ENCODE assay signal across 8 mouse cellular contexts in the genomic region with DNA sequence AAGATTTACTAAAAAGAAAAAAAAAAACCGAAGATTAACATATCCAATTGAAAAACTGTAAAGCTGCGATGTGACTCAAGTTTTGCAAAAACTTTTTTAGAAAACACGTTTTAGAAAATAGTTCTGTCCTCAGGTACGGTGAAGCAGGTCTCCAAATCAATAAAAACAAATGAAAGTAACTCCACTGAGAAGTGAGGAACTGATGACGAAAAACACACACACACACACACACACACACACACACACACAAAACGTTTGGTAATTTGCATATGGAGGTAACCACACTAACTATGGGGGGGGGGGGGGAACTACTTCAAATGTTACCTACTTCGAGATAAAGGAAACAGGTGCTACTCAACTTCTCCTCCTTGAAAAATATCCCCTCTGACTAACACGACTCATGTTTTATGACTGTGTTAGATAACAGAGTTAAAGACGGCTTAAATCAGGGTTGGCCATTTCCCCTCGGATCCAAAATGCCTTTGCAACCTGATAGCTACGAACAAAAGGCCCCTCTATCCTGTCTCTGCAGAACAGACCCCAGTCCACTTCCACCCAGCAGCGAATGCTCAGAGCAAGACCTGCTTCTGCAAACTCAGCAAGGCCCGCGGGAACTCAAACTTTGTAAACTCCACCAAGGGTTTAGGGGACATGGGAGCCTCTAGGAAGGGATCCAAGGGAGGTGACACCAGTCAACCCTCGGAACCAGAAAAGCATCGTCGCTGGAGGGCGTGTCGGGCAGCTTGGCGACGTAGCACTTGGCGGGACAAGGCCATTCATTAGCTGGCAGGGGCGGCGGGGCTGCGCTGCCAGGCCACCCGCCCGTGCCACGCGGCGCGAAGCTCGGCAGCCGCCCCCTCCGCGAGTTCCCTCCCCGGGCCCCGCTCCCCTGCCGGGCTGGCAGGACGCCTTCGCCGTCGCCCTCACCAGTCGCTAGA. TPM values are rescaled to one million over a fixed set of nuclear protein-coding genes. Genes with fewer than 3 reads are reported as not detected.
DNase-seq lines count a peak whose midpoint lies in the region; ATAC-seq and TF ChIP-seq lines count a peak whose summit lies in the region.

No protein-coding gene starts in this region.

- no peak for DNase-seq in Patski (ENCODE audit: low read depth, low spot score)
- DNase-seq in cerebellum, adult 2 months: peak in 1 of 2 experiments; percentile 82
- DNase-seq in forelimb bud, embryonic 11.5 days (ENCODE audit: low read depth, low spot score): peak; percentile 82
- DNase-seq in left cerebral cortex, adult 2 months (ENCODE audit: extremely low spot score in 1 of 2, low spot score in 2 of 2): peak; percentile 64 to 69
- peak; percentile 61 to 71 for DNase-seq in right cerebral cortex, adult 2 months (ENCODE audit: low spot score in 2 of 2)
- DNase-seq in urinary bladder, postnatal 25 days (ENCODE audit: low spot score): peak; percentile 72

- ATAC-seq in Patski: peak; percentile 79
- ATAC-seq in hindbrain, embryonic 12.5 days (ENCODE audit: low FRiP score): peak; percentile 79
- ATAC-seq in megakaryocyte, adult 5-6 weeks (ENCODE audit: poor library complexity, severe bottlenecking): peak; percentile 69

- WGBS in cerebellum, adult 2 months: 1% methylated on average over 43 of the region's 43 CpGs
- 2% methylated on average over 38 of the region's 43 CpGs for WGBS in hindbrain, embryonic 12.5 days

- no peaks in the 10 kb centered on the region for H3K9me3 ChIP-seq in hindbrain, embryonic 12.5 days (replicated peaks)

- POLR2A ChIA-PET in Patski (lab: Charles Lee): interaction anchor here (0.5 kb wide), 1 partner anchor 823 kb away, joined by 9 read pairs; a partner anchor contains a TSS

- H3K4me1 ChIP-seq in cerebellum, adult 2 months (ENCODE audit: control insufficient read depth, insufficient read depth, low read length): peaks cover under 1% of the 10 kb centered on the region
- H3K4me1 ChIP-seq in hindbrain, embryonic 12.5 days: peaks cover 13% of the 10 kb centered on the region

- H3K4me3 ChIP-seq in cerebellum, adult 2 months (replicated peaks; ENCODE audit: insufficient read depth, low read depth, low read length): peak overlapping the region; percentile 70
- H3K4me3 ChIP-seq in hindbrain, embryonic 12.5 days: peak overlapping the region; percentile 97
- peak overlapping the region; percentile 91 for H3K4me3 ChIP-seq in left cerebral cortex, adult 2 months

- H3K27ac ChIP-seq in cerebellum, adult 2 months (ENCODE audit: insufficient read depth, low read length): peak overlapping the region; percentile 83
- peak overlapping the region; percentile 99 for H3K27ac ChIP-seq in hindbrain, embryonic 12.5 days
- H3K27ac ChIP-seq in left cerebral cortex, adult 2 months: peak overlapping the region; percentile 94

- no peak for TF ChIP-seq CTCF in Patski (IDR thresholded peaks at IDR 0.05)
- TF ChIP-seq CTCF in cerebellum, adult 2 months (IDR thresholded peaks at IDR 0.05; ENCODE audit: borderline replicate concordance, insufficient read depth, low read depth, low read length): no peak
- peak; percentile 10 for TF ChIP-seq CTCF in left cerebral cortex, adult 2 months (IDR thresholded peaks at IDR 0.05)

- peak overlapping the region; percentile 75 for H3K4me2 ChIP-seq in hindbrain, embryonic 12.5 days (replicated peaks)

- peak overlapping the region; percentile 98 for H3K9ac ChIP-seq in hindbrain, embryonic 12.5 days

- in situ Hi-C loops in Patski (cut with MboI; ENCODE audit: low pct_unique_long_range_greater_than_20kb): no loop called here

- intact Hi-C loops in left cerebral cortex, adult 2 months (cut with DNase I): loop anchor here (5.0 kb wide), 1 partner anchor 824 kb away; a partner anchor contains a TSS

- H3K36me3 ChIP-seq in hindbrain, embryonic 12.5 days: no peaks in the 10 kb centered on the region; the same call in 1 of the 2 replicates

- no peaks in the 10 kb centered on the region for H3K27me3 ChIP-seq in Patski
- no peaks in the 10 kb centered on the region for H3K27me3 ChIP-seq in cerebellum, adult 2 months (ENCODE audit: control insufficient read depth, insufficient read depth, low read length)
- H3K27me3 ChIP-seq in hindbrain, embryonic 12.5 days: no peaks in the 10 kb centered on the region

- 0 out of 2 replicates have a peak, but pooled peaks have one; percentile 12 for TF ChIP-seq POLR2A in cerebellum, adult 2 months (IDR thresholded peaks at IDR 0.05; ENCODE audit: borderline replicate concordance, insufficient read depth, low read length)

- CTCF ChIA-PET in Patski (lab: Charles Lee): interaction anchor here (1.7 kb wide), 1 partner anchor 705 kb away, joined by 5 read pairs; no protein-coding TSS in a partner anchor

RNA-seq across cellular contexts. Expression of a gene that starts 0.7 kb away (rescaled TPM):
- 28.1 TPM for polyA plus RNA-seq in Patski (2021)
- polyA plus RNA-seq in cerebellum, adult 2 months (2012; rRNA removed): 14.4 and 16.5 TPM in 2 replicates
- 43.5 and 47.0 TPM in 2 replicates for polyA plus RNA-seq in hindbrain, embryonic 12.5 days (2016; fragmentation: Nextera tagmentation; extraction: Ambion mirVana)
- total RNA-seq in left cerebral cortex, adult 2 months (2021): 10 to 100 TPM; 24.1 to 25.5 TPM
- total RNA-seq in megakaryocyte, adult 5-6 weeks (2015): 38.2 and 46.3 TPM in 2 replicates
- total RNA-seq in megakaryocyte, adult 5-6 weeks (2017): 93.1 and 99.6 TPM in 2 replicates
